Comparison of ENCODE assay signal across 15 mouse cellular contexts in the genomic region with DNA sequence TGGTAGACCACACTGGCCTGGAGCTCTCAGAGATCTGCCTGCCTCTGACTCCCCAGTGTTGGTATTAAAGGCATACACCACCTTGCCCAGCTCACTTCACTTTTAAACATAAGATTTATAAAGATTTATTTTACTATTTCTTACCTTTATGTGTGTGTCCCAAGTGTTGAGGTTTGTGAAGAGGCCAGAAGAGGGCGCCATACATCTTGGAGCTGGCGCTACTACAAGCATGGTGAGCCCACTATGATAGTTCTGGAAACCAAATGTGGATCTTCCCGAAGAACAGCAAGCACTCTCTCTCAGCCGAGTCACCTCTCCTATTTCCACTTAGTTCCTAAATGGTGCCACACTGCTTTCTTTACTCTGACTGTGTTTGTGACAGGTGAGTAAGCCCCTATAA. TPM values are rescaled to one million over a fixed set of nuclear protein-coding genes. Genes with fewer than 3 reads are reported as not detected.
A peak's percentile ranks its signal among the peaks of the same experiment; 100 is the strongest.
DNase-seq lines count a peak whose midpoint lies in the region; ATAC-seq and TF ChIP-seq lines count a peak whose summit lies in the region.
"Had no signal": no experiment of that assay in that cellular context is flagged by ENCODE, and none has a peak within 500 bp of the region (broad histone marks: within the 10 kb centered on the region; RNA-seq: fewer than 3 reads in every experiment).

No protein-coding gene starts in this region.

- H3K79me2 ChIP-seq in MEL (ENCODE audit: control insufficient read depth, insufficient read depth, low read length, poor library complexity): no peaks in the 10 kb centered on the region

- H3K4me1 ChIP-seq in forebrain, postnatal 0 days (ENCODE audit: insufficient read depth): no peaks in the 10 kb centered on the region
- peaks cover 3% of the 10 kb centered on the region; the same call in 1 of the 2 replicates for H3K4me1 ChIP-seq in forebrain, embryonic 16.5 days (replicated peaks; ENCODE audit: control insufficient read depth, insufficient read depth, low read length)
- H3K4me1 ChIP-seq in lung, embryonic 14.5 days (ENCODE audit: insufficient read depth): 0 out of 2 replicates have a peak, but pooled peaks cover 4% of the 10 kb centered on the region
- H3K4me1 ChIP-seq in MEL (ENCODE audit: control insufficient read depth in 1 of 2, insufficient read depth in 2 of 2, low read length in 2 of 2): no peaks in the 10 kb centered on the region; a peak in 1 of 4 replicates

- H3K27ac ChIP-seq in forebrain, postnatal 0 days (ENCODE audit: low read depth, low read length): no peak overlapping the region
- no peak overlapping the region for H3K27ac ChIP-seq in forebrain, embryonic 16.5 days (ENCODE audit: low read length)
- no peak overlapping the region for H3K27ac ChIP-seq in lung, embryonic 14.5 days (ENCODE audit: low read depth)
- no peak overlapping the region for H3K27ac ChIP-seq in MEL (ENCODE audit: control insufficient read depth, low read depth, low read length)
- H3K27ac ChIP-seq: forebrain, embryonic 10.5 days; heart, embryonic 15.5 days had no signal

- ATAC-seq in forebrain, postnatal 0 days: no peak
- ATAC-seq in forebrain, embryonic 16.5 days: no peak
- no peak for ATAC-seq in lung, embryonic 14.5 days (ENCODE audit: insufficient read depth)
- ATAC-seq: Patski had no signal

- TF ChIP-seq EP300 in MEL (IDR thresholded peaks at IDR 0.05; ENCODE audit: low read depth in 1 of 2, low read length in 2 of 2): no peak

- peak; percentile 35 for DNase-seq in forebrain, postnatal 0 days
- DNase-seq in lung, embryonic 14.5 days: peak; percentile 48
- DNase-seq in lung, adult 18-20 months: no peak
- DNase-seq in MEL (ENCODE audit: low read depth, low spot score): peak; percentile 77
- DNase-seq in naive thymus-derived CD4-positive, alpha-beta T cell, adult 2 months (ENCODE audit: low read depth): peak; percentile 46
- DNase-seq in testis, postnatal 10 days (ENCODE audit: low spot score): no peak
- no peak for DNase-seq in cerebellum, adult 11 months
- DNase-seq: cerebellum, adult 9-10 months had no signal

- peaks cover 17% of the 10 kb centered on the region for H3K27me3 ChIP-seq in forebrain, postnatal 0 days (ENCODE audit: insufficient read depth, low read length)
- peaks cover 16% of the 10 kb centered on the region for H3K27me3 ChIP-seq in forebrain, embryonic 16.5 days (replicated peaks; ENCODE audit: control insufficient read depth, insufficient read depth, low read length)
- peaks cover 18% of the 10 kb centered on the region; the same call in 1 of the 2 replicates for H3K27me3 ChIP-seq in lung, embryonic 14.5 days (ENCODE audit: insufficient read depth, low read length)
- H3K27me3 ChIP-seq in MEL (ENCODE audit: control insufficient read depth in 1 of 2, insufficient read depth in 2 of 2, low read length in 2 of 2): no peaks in the 10 kb centered on the region
- H3K27me3 ChIP-seq: Patski had no signal

- WGBS in forebrain, postnatal 0 days: 40% methylated on average over 4 of the region's 4 CpGs
- WGBS in forebrain, embryonic 16.5 days: 29% methylated on average over 4 of the region's 4 CpGs
- 41% methylated on average over 4 of the region's 4 CpGs for WGBS in lung, embryonic 14.5 days

- peak; percentile 50 for TF ChIP-seq CTCF in forebrain, postnatal 0 days (IDR thresholded peaks at IDR 0.05; ENCODE audit: low read depth)
- TF ChIP-seq CTCF in lung, embryonic 14.5 days (IDR thresholded peaks at IDR 0.05; ENCODE audit: low read depth): peak; percentile 43
- TF ChIP-seq CTCF in MEL (IDR thresholded peaks at IDR 0.05 in 2 of 3, conservative IDR thresholded peaks at IDR 0.05 in 1 of 3; ENCODE audit: control insufficient read depth in 1 of 3, insufficient read depth in 1 of 3, low read depth in 2 of 3, low read length in 3 of 3, poor library complexity in 1 of 3, severe bottlenecking in 1 of 3): peak; percentile 72 to 81 (median 78)

- no peak overlapping the region for H3K4me3 ChIP-seq in forebrain, postnatal 0 days (ENCODE audit: low read depth, low read length)
- H3K4me3 ChIP-seq in forebrain, embryonic 16.5 days (replicated peaks; ENCODE audit: low read length): no peak overlapping the region
- no peak overlapping the region for H3K4me3 ChIP-seq in lung, embryonic 14.5 days (ENCODE audit: low read depth, low read length)
- no peak overlapping the region for H3K4me3 ChIP-seq in MEL (ENCODE audit: control insufficient read depth in 1 of 2, insufficient read depth in 1 of 2, low read depth in 2 of 2, low read length in 2 of 2)
- H3K4me3 ChIP-seq: forebrain, embryonic 10.5 days; heart, embryonic 15.5 days had no signal

- no peaks in the 10 kb centered on the region for H3K36me3 ChIP-seq in forebrain, postnatal 0 days (ENCODE audit: insufficient read depth)
- H3K36me3 ChIP-seq in forebrain, embryonic 16.5 days (ENCODE audit: control insufficient read depth, insufficient read depth): no peaks in the 10 kb centered on the region
- no peaks in the 10 kb centered on the region for H3K36me3 ChIP-seq in lung, embryonic 14.5 days (ENCODE audit: insufficient read depth)
- no peaks in the 10 kb centered on the region; a peak in 1 of 4 replicates for H3K36me3 ChIP-seq in MEL (ENCODE audit: control insufficient read depth in 1 of 2, insufficient read depth in 2 of 2, low read length in 2 of 2)
- H3K36me3 ChIP-seq: forebrain, embryonic 10.5 days; heart, embryonic 15.5 days had no signal

- H3K9me3 ChIP-seq in forebrain, postnatal 0 days (ENCODE audit: low read length): no peaks in the 10 kb centered on the region
- H3K9me3 ChIP-seq in forebrain, embryonic 16.5 days (ENCODE audit: control insufficient read depth, low read length): no peaks in the 10 kb centered on the region
- no peaks in the 10 kb centered on the region for H3K9me3 ChIP-seq in lung, embryonic 14.5 days (ENCODE audit: low read depth, low read length)
- H3K9me3 ChIP-seq in MEL (replicated peaks; ENCODE audit: insufficient read depth, low read length): no peaks in the 10 kb centered on the region
- H3K9me3 ChIP-seq: forebrain, embryonic 10.5 days; heart, embryonic 15.5 days had no signal

- no peak for TF ChIP-seq POLR2A in MEL (IDR thresholded peaks at IDR 0.05; ENCODE audit: control insufficient read depth in 1 of 2, insufficient read depth in 1 of 2, low read depth in 1 of 2, low read length in 2 of 2, poor library complexity in 1 of 2)

- TF ChIP-seq RAD21 in MEL (IDR thresholded peaks at IDR 0.05; ENCODE audit: low read depth, low read length): peak; percentile 72

- H3K4me2 ChIP-seq in forebrain, postnatal 0 days (ENCODE audit: low read depth): no peak overlapping the region
- H3K4me2 ChIP-seq in forebrain, embryonic 16.5 days (ENCODE audit: low read length): no peak overlapping the region
- no peak overlapping the region for H3K4me2 ChIP-seq in lung, embryonic 14.5 days
- H3K4me2 ChIP-seq: heart, embryonic 15.5 days had no signal

- no peak overlapping the region for H3K9ac ChIP-seq in forebrain, postnatal 0 days
- H3K9ac ChIP-seq in forebrain, embryonic 16.5 days (replicated peaks; ENCODE audit: low read depth, low read length): no peak overlapping the region
- no peak overlapping the region for H3K9ac ChIP-seq in lung, embryonic 14.5 days
- H3K9ac ChIP-seq in MEL (ENCODE audit: control insufficient read depth, low read depth, low read length, poor library complexity, severe bottlenecking): no peak overlapping the region
- H3K9ac ChIP-seq: heart, embryonic 15.5 days had no signal

TF ChIP-seq in MEL, 35 proteins besides CTCF, POLR2A, EP300 and RAD21:
- TF ChIP-seq ZC3H11A (IDR thresholded peaks at IDR 0.05; ENCODE audit: low read depth, low read length): peak; percentile 55
- no peak for TF ChIP-seq MAZ (IDR thresholded peaks at IDR 0.05; ENCODE audit: low read depth, low read length)
- peak; percentile 81 for TF ChIP-seq SMC3 (IDR thresholded peaks at IDR 0.05; ENCODE audit: low read depth, low read length)
TF ChIP-seq in MEL: peak in this region for 2.

RNA-seq across cellular contexts. Expression of a gene that starts 12.3 kb away (rescaled TPM):
- 0.14 TPM in 1 of 2 replicates, not detected in the other for total RNA-seq in forebrain, postnatal 0 days (2014; rRNA removed)
- polyA plus RNA-seq in forebrain, postnatal 0 days (2015; fragmentation: Nextera tagmentation; extraction: Ambion mirVana): 0.11 TPM in 1 of 2 replicates, not detected in the other
- not detected in 2 replicates for polyA plus RNA-seq in forebrain, embryonic 16.5 days (2015; fragmentation: Nextera tagmentation; extraction: Ambion mirVana)
- not detected in 2 replicates for polyA plus RNA-seq in lung, embryonic 14.5 days (2014; fragmentation: Nextera tagmentation; extraction: Ambion mirVana)
- total RNA-seq in MEL (2012; rRNA removed): not detected in 2 replicates
- not detected for polyA plus RNA-seq in MEL (2012; ENCODE audit: insufficient read depth in 1 of 2, insufficient read length in 2 of 2, low read depth in 1 of 2, low replicate concordance in 2 of 2, missing spikeins in 1 of 2)
- total RNA-seq: layer of hippocampus, postnatal 25 days had no signal
- polyA plus RNA-seq: neural tube, embryonic 14.5 days; Patski; stomach, embryonic 14.5 days had no signal

RNA-seq across cellular contexts. Expression of a gene that starts 23.7 kb away (rescaled TPM):
- total RNA-seq in forebrain, postnatal 0 days (2014; rRNA removed): 1.3 and 2.0 TPM in 2 replicates
- 0.70 and 0.90 TPM in 2 replicates for polyA plus RNA-seq in forebrain, postnatal 0 days (2015; fragmentation: Nextera tagmentation; extraction: Ambion mirVana)
- polyA plus RNA-seq in forebrain, embryonic 16.5 days (2015; fragmentation: Nextera tagmentation; extraction: Ambion mirVana): 0.39 and 0.55 TPM in 2 replicates
- polyA plus RNA-seq in lung, embryonic 14.5 days (2014; fragmentation: Nextera tagmentation; extraction: Ambion mirVana): 0.79 and 4.2 TPM in 2 replicates
- total RNA-seq in MEL (2012; rRNA removed): not detected in 2 replicates
- polyA plus RNA-seq in MEL (2012; ENCODE audit: insufficient read depth in 1 of 2, insufficient read length in 2 of 2, low read depth in 1 of 2, low replicate concordance in 2 of 2, missing spikeins in 1 of 2): under 1 TPM in 1 of 2 experiments, not detected in 1; 0.01 TPM

Comparison
In these comparisons a context has a peak if more than half of its experiments do, and no peak if none do; other contexts are left out.
1. DNase-seq: peak in forebrain, postnatal 0 days (single experiment), lung, embryonic 14.5 days (single experiment), MEL (single experiment) and naive thymus-derived CD4-positive, alpha-beta T cell, adult 2 months (single experiment); none in lung, adult 18-20 months (0 of 2), testis, postnatal 10 days (single experiment) and cerebellum, adult 11 months (single experiment).
2. Peak in every context shown above with its lines, with median percentiles within 50 percentile points of each other: CTCF ChIP-seq.